Mouse (Mus musculus): ENCODE measurements around the gene Dld.

Gene Dld

GRCm38 (mm10) chr12:31321532-31321931 lies 29.7 kb downstream of the Dld start:
- DNase-seq (ENCODE audit: low read depth, low spot score): no peak

- no peak for DNase-seq (ENCODE audit: low read depth, low spot score)
Measured at GRCm38 (mm10) chr12:31320817-31321216, 30.4 kb downstream of the Dld start.

- DNase-seq (ENCODE audit: low read depth, low spot score): no peak
Measured at GRCm38 (mm10) chr12:31318409-31318963, 32.8 kb downstream of the Dld start.

GRCm38 (mm10) chr12:31317670-31318408 lies 33.4 kb downstream of the Dld start:
- no peak for DNase-seq (ENCODE audit: low read depth, low spot score)

- no peak for DNase-seq (ENCODE audit: low read depth, low spot score)
Measured at GRCm38 (mm10) chr12:31315961-31316360, 35.3 kb downstream of the Dld start.

GRCm38 (mm10) chr12:31314310-31314709 lies 36.9 kb downstream of the Dld start:
- no peak for DNase-seq (ENCODE audit: low read depth, low spot score)

- DNase-seq (ENCODE audit: low read depth, low spot score): no peak
Measured at GRCm38 (mm10) chr12:31313136-31313535, 38.1 kb downstream of the Dld start.

- DNase-seq (ENCODE audit: low read depth, low spot score): no peak
Measured at GRCm38 (mm10) chr12:31312281-31312680, 39.0 kb downstream of the Dld start.

GRCm38 (mm10) chr12:31311671-31312265 lies 39.5 kb downstream of the Dld start:
- no peak for DNase-seq (ENCODE audit: low read depth, low spot score)

- DNase-seq (ENCODE audit: low read depth, low spot score): no peak
Measured at GRCm38 (mm10) chr12:31310687-31311086, 40.6 kb downstream of the Dld start.

- no peak for DNase-seq (ENCODE audit: low read depth, low spot score)
Measured at GRCm38 (mm10) chr12:31307756-31308155, 43.5 kb downstream of the Dld start.

- no peak for DNase-seq (ENCODE audit: low read depth, low spot score)
Measured at GRCm38 (mm10) chr12:31307011-31307410, 44.2 kb downstream of the Dld start.

GRCm38 (mm10) chr12:31306075-31306675 lies 45.1 kb downstream of the Dld start:
- DNase-seq (ENCODE audit: low read depth, low spot score): no peak

- no peak for DNase-seq (ENCODE audit: low read depth, low spot score)
Measured at GRCm38 (mm10) chr12:31302766-31303511, 48.3 kb downstream of the Dld start.

- DNase-seq (ENCODE audit: low read depth, low spot score): no peak
Measured at GRCm38 (mm10) chr12:31302266-31302665, 49.0 kb downstream of the Dld start.

- no peak for DNase-seq (ENCODE audit: low read depth, low spot score)
Measured at GRCm38 (mm10) chr12:31300276-31300675, 51.0 kb downstream of the Dld start.

GRCm38 (mm10) chr12:31299676-31300197 lies 51.5 kb downstream of the Dld start:
- no peak for DNase-seq (ENCODE audit: low read depth, low spot score)

GRCm38 (mm10) chr12:31299126-31299525 lies 52.1 kb downstream of the Dld start:
- no peak for DNase-seq (ENCODE audit: low read depth, low spot score)

- no peak for DNase-seq (ENCODE audit: low read depth, low spot score)
Measured at GRCm38 (mm10) chr12:31298530-31298929, 52.7 kb downstream of the Dld start.

- DNase-seq (ENCODE audit: low read depth, low spot score): no peak
Measured at GRCm38 (mm10) chr12:31298122-31298521, 53.1 kb downstream of the Dld start.

- DNase-seq (ENCODE audit: low read depth, low spot score): no peak
Measured at GRCm38 (mm10) chr12:31296097-31296496, 55.2 kb downstream of the Dld start.

GRCm38 (mm10) chr12:31295505-31295904 lies 55.7 kb downstream of the Dld start:
- DNase-seq (ENCODE audit: low read depth, low spot score): no peak
